Mouse (Mus musculus) heart, adult 9 months (tissue): Measurements from ENCODE around the gene Kcnk10.

Experiments
- DNase-seq, 2 experiments: peaks; one replicate each; pipeline ENCODE4 v3.0.0; 2022; ENCODE audit warnings: low spot score in 2 of 2

Kcnk10 gene

DNA sequence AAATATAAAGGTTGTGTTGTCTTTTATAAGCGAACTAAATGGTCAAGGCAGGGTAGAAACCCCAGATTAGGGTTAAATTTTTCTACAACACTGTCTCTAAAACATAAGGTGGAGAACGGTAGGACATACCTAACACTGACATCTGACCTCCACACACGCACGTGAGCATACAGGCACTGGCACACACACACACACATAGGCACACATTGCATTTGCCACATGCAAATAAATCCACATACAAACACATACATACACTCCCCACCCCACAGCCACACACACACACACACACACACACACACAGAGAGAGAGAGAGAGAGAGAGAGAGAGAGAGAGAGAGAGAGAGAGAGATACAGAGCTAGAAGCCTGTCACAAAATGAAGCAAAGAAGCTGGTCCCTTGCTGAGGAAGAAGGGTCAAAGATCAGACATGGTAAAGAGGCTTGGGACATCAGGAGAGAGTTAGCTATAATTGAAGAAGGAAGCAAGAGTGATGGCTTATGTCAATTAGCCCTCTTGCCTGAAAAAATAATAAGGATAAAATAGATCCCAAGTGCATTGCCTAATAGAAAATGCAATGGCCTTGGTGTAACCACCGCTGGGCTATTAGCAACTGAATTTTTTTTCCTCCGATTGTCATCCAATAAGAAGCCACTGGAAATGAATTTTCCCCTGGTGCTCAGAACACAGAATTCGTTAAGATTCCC is 58.1 kb downstream of the Kcnk10 start:
- DNase-seq: no peak

DNA sequence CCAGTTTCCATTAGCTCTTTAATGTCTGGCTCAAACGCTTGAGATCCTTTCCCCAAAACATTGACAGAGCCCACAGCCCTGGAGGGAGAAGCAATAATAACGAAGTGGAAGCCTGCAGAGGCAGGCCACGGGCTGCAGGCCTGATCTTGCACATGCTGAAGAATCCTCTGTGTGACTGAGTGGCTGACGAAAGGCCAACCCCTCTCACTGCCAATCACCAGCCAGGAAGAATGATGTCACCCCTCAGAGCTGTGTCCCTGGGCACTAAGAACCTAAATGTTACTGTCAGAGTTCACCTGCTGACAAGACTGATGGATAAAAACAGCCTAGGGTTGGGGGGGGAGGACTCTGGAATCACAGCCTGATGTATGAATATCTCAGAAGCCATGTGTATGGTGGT is 72.5 kb downstream of the Kcnk10 start:
- DNase-seq: no peak

DNA sequence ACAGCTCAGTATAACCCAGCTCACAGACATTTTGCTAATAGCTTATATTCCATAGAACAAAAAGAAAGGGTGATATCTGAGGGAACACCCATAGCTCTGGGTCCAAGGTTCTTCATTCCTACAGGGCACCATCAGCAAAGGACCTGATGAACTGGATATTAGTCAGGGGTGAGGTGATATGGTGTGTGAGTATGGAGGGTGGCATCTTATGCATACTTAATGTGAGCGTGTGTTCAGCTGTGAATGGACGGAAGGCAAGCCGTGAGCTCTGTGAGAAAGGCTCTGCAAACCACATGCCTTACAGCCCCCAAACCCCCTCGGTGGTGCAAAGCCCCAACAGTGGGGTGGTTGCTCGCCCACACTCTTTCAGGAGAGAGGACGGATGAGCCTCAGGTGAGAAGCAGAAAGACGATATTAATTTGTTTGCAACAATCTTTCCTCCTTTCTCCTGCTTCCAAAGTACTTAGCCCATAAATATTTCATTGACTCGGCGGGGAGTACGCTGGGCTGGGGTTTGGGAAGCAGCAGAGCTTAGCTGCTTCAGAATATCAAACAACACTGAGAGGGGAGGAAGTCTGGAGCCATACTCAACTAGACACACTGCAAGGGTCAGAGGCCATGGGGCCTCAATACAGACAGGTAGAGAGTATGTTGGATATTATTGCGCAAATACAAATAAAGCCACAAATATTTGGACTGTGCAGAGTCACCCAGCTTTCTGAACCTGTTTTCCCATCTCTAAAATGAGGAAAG is 76.4 kb downstream of the Kcnk10 start:
- no peak for DNase-seq

DNA sequence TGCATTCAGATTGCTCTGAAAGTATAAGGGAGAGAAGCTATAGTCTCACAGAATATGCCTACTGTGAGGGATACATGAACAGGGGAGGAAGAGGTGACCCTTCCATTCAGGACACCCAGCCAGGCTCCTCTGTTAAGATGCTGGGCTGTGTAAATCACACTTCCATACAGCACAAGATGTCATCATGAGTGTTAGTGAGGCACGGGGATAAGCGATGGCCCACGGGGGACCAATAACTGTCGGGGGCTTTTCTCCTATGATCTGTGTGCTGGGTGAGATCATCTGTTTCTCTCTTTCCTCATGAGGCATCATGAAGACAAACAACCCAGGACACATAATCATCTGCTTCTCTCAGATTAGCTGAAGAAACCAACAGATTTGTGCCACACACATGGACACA is 77.1 kb downstream of the Kcnk10 start:
- no peak for DNase-seq

DNA sequence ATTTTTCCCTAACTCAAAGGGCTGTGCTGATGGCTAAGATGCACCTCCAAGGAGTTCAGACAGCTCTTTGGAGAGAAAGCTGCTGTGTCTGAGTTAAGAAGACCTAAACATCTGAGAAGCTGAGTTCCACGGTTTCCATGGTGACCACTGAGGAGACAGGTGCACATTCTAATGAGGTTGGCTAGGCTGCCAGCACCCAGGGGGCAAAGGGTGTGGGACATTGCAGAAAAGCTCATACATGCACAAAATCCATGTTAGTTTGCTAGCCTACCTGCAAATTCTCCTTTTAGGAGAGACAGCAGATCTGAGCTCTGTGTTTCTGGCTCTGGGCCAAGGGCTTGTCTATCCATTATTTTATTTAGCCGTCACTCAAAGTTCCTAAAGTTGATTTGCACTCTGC is 96.7 kb downstream of the Kcnk10 start:
- no peak for DNase-seq

DNA sequence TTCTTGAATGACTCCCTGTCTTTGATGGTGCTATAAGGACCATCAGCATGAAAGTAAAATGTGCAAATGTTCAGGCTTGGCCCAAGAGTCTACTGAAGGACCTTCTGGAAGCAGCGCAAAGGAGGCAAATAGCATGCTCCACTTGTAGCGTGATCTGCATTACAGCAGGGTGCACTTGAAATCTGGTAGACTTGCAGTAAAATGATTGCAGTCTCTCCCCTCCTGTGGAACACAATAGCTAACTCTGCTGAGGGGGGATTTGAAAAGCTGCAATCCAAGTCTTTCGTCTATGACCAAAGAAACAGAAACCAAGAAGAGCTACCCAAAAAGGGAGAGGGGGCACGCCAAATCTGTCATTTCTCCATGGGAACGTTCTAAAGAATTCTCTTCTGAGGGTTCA is 97.1 kb downstream of the Kcnk10 start:
- DNase-seq: no peak

DNA sequence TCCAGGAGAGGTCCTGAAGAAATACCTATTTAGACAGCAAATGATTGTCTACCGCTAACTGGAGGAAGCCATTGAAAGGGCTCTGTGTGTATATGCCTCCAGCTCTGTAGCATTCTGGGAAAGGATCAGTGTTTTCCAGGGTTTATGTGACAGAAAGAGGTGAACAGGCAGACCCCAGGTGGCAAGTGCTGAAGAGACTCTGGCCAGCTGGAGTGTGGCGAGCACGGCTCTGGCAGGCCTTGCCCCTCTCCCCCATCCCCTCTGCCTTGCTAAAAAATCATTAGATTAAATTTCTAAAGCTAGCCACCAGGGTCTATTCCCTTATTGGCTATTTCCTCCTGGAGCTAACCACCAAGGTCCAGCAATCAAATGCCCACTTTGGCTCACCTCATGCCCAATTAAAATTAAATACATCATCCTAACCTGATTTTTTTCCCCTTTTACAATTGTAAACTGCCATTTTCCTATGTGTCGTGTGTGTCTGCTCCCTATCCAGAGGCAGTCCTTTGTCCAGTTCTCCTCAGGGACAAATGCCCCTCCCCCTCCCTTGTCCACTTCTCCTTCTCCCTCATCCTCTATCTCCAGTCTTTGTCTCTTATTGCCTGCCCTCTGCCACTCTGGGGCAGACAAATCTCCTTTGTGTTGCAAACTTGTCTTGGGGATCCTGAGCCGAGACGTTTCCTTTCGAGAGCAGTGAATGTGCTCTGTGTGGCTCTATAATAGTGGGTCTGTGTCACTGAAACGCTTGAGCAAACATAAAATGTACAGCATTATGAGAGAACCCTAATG is 100.2 kb downstream of the Kcnk10 start:
- no peak for DNase-seq

DNA sequence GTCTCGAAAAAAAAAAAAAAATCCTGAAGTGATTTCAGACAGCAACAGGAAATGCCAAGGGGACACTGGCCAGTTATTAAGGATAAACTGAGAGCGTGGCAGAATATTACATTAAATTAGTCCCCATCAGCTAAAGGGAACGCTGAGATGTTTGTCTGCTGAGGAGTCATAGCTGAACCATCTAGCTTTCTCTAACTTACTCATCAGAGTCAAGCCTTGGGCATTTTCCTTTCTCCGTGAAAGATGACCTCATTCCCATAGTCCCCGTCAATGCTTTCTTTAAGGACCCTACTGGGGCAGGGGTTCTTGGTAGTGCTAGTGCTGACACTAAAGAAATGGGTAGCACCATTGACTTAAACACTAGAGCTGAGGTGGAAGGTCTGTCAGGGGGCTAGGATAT is 106.9 kb downstream of the Kcnk10 start:
- no peak for DNase-seq

DNA sequence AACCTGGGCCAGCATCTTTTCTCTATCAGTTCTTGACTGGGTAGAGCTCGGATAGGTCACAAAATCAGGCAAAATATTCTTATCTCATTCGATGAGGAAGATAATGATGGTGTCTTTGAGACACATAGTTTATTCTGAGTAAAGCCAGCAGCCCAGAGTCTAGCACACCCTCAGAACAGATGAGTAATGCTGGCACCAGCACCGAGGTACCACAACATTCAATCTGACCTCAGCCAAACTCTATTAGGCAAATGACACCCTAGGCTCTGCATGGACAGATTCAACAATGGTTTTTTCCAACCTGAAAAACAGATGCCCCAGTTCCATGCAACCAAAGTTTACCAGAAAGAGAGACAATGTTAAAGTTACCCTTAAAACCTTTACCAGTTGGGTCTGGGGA is 108.0 kb downstream of the Kcnk10 start:
- DNase-seq: no peak

DNA sequence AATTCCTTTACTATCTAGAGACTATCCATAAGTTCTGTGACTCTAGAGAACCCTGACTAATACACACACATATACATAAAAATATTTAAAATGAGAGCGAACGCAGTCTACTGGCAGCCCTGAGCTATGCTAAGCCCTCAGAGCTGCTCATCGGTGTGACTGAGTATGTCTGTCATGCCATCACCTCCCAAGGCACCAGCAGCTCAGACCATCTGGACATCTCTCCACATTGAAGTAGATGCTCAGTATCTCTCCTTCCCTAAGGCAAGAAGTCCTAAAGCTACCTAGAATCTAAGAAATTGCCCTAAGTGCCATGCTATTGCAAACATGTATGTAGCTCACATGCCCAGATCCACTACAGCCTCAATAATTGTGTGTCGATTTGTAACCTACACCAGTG is 110.3 kb downstream of the Kcnk10 start:
- no peak for DNase-seq

DNA sequence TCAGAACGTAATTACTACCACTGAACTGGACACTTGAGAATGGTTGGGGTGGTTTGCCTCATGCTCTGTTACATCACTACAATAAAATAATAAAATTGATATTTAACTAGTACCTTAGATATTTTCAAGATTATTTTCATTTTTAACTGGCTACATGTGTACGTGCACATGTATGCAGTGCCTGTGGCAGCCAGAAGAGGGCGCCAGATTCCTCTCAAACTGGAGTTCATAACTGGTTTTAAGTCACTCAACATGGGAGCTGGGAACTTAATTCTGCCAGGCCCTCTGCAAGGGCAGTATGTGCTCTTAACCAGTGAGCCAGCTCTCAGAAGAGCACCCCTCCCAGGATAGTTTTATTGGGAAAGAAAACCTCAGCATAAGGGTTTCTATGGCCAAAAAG is 118.2 kb downstream of the Kcnk10 start:
- no peak for DNase-seq

DNA sequence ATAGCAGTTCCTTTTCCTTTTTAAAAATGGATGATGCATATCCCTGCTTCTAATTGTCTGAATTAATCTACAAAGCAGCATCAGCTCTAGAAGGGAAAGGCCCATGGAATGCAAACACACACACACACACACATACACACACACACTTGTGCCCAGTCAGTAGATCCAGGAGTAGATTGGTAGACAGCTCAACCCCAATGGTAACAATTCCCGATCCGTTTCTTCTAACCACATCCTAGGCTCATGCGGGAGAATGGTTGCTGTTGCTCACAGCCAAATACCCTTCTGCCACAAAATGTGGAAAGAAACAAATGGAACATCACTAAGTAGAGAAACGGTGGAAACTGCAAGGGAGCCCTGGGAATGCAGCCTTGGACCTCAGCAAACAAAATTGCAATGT is 119.2 kb downstream of the Kcnk10 start:
- no peak for DNase-seq

DNA sequence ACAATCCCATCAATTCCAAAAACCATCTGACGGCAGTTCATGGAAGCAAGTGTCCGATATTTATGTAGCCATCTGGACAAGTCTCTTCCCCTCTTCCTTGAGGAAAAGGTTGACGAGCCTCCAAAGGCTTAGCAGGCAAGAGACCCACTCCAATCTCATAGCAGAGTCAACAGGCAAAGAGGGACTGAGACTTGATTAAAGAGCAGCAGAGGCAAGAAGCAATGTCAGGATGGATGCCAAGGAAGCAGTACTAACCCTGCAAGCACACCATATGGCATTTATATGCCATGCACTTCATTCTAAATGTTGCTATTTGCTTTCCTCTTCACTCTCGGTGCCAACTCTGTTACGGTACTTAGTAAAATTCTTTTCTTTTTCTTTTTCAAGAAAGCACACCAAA is 119.6 kb downstream of the Kcnk10 start:
- DNase-seq: no peak

DNA sequence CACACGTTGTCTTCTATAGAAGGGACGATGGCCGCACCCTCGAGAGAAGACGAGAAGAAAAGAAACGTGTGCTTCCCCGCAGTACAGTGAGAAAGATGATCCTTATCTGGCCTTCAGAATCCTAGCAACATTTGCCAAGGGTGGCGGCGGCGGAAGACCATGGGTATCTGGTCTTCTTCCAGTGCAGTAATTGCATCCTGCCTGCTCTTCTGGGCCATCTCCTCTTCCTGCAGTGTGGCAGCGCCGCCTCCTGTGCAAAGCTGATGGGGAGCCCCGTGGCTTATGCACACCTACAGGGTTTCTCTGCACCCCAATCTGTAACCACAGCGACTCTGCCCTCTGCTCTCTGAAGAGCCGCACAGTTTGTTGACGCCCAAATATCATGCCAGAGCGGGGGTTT is 124.9 kb downstream of the Kcnk10 start:
- DNase-seq: no peak

DNA sequence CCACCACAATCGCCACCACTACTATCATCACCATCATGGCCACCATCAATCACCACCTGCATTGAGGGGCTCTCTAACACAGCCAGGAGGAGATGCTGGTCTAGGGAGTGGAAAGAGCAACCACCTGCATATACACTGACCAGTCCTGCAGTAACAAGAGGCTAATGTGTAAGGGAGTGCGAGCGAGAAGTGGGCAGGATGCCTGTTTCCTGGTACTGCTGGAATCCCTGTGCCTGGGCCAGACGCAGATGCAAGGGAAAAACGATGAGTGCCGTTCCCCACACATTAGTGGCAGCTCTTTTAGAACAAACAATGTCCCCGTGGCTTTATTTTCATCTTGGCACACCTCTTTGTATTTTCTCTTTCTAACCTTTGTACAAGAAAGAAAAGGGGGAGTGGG is 125.5 kb downstream of the Kcnk10 start:
- DNase-seq: no peak

DNA sequence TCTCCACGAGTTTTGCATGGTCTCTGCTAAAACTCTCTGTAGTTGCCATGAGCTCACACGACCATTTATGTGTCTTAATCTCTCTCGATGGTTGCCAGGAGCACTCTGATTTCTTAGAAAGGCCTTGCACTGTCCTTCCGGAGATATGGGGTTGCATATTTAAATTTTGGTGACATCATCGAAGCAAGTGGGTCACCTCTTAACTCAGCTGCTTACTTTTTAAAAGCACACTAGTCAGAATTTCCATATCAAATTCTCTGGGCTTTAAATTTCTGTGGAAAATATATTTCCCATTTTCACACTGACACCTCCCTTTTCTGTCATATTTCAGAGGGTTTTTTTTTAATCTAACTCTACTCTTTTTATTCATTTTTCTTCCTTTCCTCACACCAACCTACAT is 132.5 kb downstream of the Kcnk10 start:
- DNase-seq: no peak

DNA sequence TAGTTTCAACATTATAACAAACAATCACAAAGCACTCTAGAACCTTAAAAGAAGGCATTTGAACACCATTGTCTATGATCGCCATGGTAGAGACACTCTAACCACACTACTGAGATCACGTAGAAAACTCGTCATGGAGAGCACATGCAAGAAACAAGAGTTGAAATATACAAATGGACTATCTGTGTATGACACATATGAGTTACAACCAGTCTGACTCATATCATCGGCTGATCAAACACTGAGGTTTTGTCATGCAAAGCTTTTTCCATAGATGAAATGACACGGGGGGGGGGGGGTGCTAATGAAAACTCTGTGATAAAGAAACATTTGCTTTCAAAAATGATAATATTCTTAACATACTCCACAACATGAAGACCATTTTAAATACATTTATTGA is 133.2 kb downstream of the Kcnk10 start:
- DNase-seq: no peak

DNA sequence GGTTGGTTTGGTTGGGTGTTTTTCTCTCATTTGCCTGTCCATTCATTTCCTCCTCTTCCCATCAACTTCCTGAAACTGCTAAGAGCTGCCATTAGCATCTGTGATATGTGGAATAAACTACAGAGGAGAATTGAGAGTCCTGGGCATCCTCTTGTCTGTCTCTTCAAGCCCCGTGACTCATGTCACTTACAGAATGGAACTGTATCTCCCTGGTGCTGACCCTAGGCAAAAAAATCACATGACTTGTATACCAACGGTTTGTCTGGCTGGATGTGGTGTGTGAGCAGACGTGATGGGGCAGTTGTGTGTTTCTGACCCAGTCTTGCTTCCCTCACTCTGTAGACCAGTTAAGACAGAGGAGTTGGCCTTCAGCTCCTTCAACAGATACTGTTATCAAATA is 134.4 kb downstream of the Kcnk10 start:
- no peak for DNase-seq

DNA sequence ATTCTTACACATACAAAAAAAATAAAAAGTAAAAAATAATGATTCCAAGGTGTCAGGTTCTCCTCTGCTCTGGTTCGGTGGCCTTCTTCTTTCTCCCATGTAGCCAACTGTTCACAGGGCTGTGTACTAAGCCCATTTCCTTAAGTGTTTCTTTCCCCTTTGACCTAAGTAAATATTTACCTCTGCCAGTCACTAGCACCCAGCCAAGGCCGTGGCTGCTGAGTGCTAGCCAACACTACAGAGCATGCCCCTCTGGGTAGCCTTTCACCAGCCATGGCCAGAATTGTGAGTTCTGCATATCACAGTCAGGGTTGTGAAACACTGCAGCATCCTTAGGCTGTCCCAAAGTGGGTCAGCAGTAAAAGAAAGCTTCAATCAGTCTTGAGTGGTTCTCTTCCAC is 140.0 kb downstream of the Kcnk10 start:
- DNase-seq: no peak

DNA sequence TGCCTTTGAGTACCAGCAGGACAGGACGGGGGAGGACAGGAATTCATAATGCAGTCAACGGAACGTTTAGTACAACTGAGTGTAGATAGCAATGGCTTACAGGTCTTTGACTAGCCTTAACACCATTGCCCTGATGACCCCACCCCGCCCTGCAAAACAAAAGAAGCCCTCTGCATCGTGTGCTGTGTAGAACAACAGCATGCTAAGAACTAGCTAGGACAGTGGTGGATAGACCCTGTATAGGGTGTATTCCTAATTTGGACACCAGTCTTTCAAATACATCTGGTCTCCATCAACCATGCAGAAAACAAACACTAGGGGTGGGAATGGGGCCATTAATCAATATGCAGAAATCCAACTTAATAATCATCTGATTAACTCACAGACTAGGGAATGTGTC is 147.4 kb downstream of the Kcnk10 start:
- no peak for DNase-seq

DNA sequence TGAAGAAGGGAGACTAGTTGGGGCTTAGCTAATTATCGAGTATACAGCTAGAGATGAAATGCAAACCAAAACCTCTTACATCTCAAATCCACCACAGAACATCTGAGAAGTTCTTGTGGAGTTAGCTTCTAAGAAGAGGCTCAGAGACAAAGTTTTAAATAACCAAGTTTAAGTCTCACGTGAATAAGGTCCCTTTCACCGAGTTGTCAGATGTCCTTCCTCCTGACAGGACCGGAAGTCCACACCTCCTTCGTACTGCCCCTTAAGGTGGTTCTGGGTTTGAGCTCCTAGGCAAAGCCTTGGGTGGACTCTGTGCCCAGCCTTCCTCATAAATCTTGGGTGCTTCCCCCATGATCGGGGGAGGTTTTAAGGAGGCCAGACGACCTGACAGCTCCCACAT is 156.8 kb downstream of the Kcnk10 start:
- DNase-seq: no peak

DNA sequence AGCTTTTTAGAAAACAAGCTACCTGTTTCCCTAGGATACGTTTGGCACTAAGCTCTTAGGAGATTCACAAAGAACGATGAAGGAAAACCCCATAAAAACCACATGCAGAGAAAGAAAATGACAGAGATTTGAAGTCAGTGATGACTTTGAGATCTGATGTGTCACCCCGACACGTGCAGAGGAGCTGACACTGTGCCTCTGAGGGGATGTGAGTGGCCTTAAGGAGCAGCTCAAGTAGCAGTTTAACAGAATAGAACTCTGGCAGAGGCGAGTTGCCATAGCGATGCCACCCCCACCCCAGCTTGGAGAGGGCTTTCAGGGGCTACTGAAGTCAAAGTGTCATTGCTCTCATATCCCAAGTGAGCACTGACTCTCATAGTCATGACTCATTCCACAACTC is 158.3 kb downstream of the Kcnk10 start:
- no peak for DNase-seq

DNA sequence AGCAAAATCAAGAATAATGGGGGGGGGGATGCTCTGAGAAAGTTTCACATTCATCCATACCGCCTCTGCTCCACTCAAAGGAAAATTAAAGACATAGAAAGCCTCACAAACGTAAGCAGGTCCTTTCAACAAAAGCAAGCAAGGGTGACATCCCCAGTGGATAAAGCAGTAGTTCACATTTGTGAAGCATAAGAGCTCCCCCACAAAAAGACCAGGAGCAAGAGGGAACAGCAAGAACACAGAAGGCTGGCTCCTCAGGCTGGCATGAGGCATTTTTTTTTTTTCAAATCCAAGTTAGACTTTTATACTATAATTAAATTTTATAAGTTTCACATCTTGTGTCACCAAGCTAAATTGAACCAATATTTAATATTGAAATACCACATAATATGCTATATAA is 168.5 kb downstream of the Kcnk10 start:
- DNase-seq: no peak
